Mouse (Mus musculus) liver, embryonic 14.5 days (tissue): ENCODE data around the gene Eif4e3. TPM values are rescaled to one million over a fixed set of nuclear protein-coding genes. Genes with fewer than 3 reads are reported as not detected.

Source experiments
- ATAC-seq: fragments of 200-750 bp; cut with Nextera tagmentation; 2 replicates; pipeline ENCODE4 v1.8.0; 2017; ENCODE audit warnings: moderate number of reproducible peaks, mild to moderate bottlenecking, moderate library complexity; ENCODE audit not compliant: insufficient read depth
- DNase-seq, 3 experiments: peaks; one replicate each; pipeline ENCODE4 v3.0.0-alpha.2; 2012 to 2013; ENCODE audit warnings: low read depth in 3 of 3, low spot score in 3 of 3
- H3K27ac ChIP-seq: fragments of 300-500 bp; sonication (generic); 2 replicates; pipeline ENCODE4 v1.5.1; 2014; ENCODE audit warnings: moderate library complexity, mild to moderate bottlenecking, control low read depth, inconsistent platforms
- H3K27me3 ChIP-seq: fragments of 300-500 bp; sonication (generic); 2 replicates; pipeline ENCODE4 v1.6.1; 2014; ENCODE audit warnings: mild to moderate bottlenecking, low read length, moderate library complexity; ENCODE audit not compliant: control insufficient read depth, insufficient read depth
- H3K36me3 ChIP-seq: fragments of 300-500 bp; sonication (generic); replicated peaks from 2 replicates; pipeline ENCODE4 v1.6.1; 2014; ENCODE audit warnings: low read depth; ENCODE audit not compliant: control insufficient read depth, insufficient read depth
- H3K4me1 ChIP-seq, 2 experiments: fragments of 200-500 bp in 1 of 2; fragments of 300-500 bp in 1 of 2; sonication (generic) in 1 of 2; replicated peaks; 2 replicates each; pipeline ENCODE4 v1.6.1; 2012 to 2014; ENCODE audit warnings: antibody characterized with exemption in 1 of 2, inconsistent platforms in 1 of 2, low read length in 1 of 2; ENCODE audit not compliant: control insufficient read depth in 2 of 2, insufficient read depth in 2 of 2
- H3K4me2 ChIP-seq: fragments of 300-500 bp; sonication (generic); 2 replicates; pipeline ENCODE4 v1.6.1; 2014; ENCODE audit warnings: low read depth, mild to moderate bottlenecking, control low read depth, moderate library complexity
- H3K4me3 ChIP-seq, 2 experiments: fragments of 200-500 bp in 1 of 2; fragments of 300-500 bp in 1 of 2; sonication (generic) in 1 of 2; 2 replicates each; pipeline ENCODE4 v1.5.1; 2012 to 2014; ENCODE audit warnings: low read depth in 2 of 2, low read length in 2 of 2, mild to moderate bottlenecking in 2 of 2, control low read depth in 1 of 2, inconsistent platforms in 1 of 2, moderate library complexity in 1 of 2; ENCODE audit not compliant: insufficient read depth in 1 of 2
- H3K9ac ChIP-seq: fragments of 300-500 bp; sonication (generic); replicated peaks from 2 replicates; pipeline ENCODE4 v1.6.1; 2014; ENCODE audit warnings: mild to moderate bottlenecking, control low read depth, moderate library complexity
- H3K9me3 ChIP-seq: fragments of 300-500 bp; sonication (generic); 2 replicates; pipeline ENCODE4 v1.6.1; 2016; ENCODE audit warnings: low read length, mixed read lengths; ENCODE audit not compliant: control insufficient read depth
- CTCF ChIP-seq: IDR thresholded peaks from 2 replicates; pipeline ENCODE4 v1.5.1; 2016; ENCODE audit warnings: antibody characterized with exemption, low read depth, control low read depth
- EP300 ChIP-seq: IDR thresholded peaks from 2 replicates; pipeline ENCODE4 v1.6.1; 2016; ENCODE audit warnings: antibody characterized with exemption, low read depth
- WGBS: fragments of 180-500 bp; shearing (Covaris S2); extraction: QIAGEN DNeasy Blood & Tissue Kit; methylation state at CpG from one replicate; pipeline ENCODE4 v1.1.7; 2014; ENCODE audit not compliant: insufficient replicate concordance; 5-methylcytosine and 5-hydroxymethylcytosine counted together
- polyA plus RNA-seq, 2 experiments: library from polyadenylated mRNA; depleted of rRNA in 1 of 2; stranded (reverse) in 1 of 2; unstranded in 1 of 2; fragments of >200 nt; fragmentation: Nextera tagmentation in 1 of 2; extraction: Ambion mirVana in 1 of 2; gene quantifications; 2 replicates each; pipeline versions ENCODE4 v1.2.1 to v1.2.3; 2012 to 2014

The Eif4e3 gene
- polyA plus RNA-seq, 2 experiments: 1.5 to 1.7 TPM

- no peak overlapping the region for H3K9ac ChIP-seq
- ATAC-seq: no peak
- H3K4me1 ChIP-seq: no peaks in the 10 kb centered on the region
- H3K27ac ChIP-seq: no peak overlapping the region
- H3K9me3 ChIP-seq: no peaks in the 10 kb centered on the region
- WGBS: 62% methylated on average over 9 of the region's 9 CpGs
- no peak for DNase-seq
- no peaks in the 10 kb centered on the region for H3K27me3 ChIP-seq
- H3K36me3 ChIP-seq: no peaks in the 10 kb centered on the region
- no peak overlapping the region for H3K4me2 ChIP-seq
- no peak for TF ChIP-seq CTCF
- no peak for TF ChIP-seq EP300
- H3K4me3 ChIP-seq: no peak overlapping the region
Observed at GRCm38 (mm10) chr6:99636121-99636520, 30.4 kb downstream of the Eif4e3 start.

DNA sequence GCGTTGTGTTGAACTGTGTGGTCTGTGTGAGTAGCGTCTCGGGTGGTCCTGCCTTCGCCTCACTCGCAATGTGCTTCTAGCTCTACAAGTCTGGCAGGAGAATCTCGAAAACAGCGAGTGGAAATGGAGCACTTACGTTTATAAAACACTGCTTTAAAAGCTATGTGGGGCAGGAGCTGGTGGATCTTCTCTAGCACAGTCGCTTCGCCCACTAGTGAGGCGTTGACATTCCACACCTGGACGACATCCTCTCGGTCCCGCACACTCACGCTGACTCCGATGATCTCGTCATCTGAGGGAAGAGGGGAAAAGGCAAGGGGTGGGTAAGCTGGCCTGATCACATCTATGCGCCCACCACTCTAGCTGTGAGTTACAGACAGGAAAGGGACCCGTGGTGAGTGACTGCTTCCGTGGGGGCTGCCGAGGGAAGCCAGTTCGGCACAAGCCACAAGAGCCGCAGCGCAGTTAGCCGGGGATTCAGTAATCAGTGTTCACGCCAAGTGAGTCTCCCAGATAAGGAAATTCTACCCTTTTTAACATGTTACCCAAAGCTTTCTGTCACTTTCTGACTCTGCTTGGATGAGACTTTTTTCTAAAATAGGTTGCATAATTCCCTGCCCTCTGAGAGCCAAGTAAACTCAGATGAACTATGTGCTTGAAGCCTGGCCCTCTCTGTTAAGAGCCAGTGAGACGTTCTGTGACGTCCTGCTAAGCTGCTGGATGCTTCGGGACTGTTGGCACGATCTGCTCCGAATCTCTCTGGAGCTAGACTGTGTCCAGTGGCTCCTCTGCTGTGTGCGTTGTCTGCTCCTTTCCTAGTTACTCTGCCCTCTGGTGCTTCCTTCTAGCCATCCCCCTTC lies 34.2 kb downstream of the Eif4e3 start:
- WGBS: 62% methylated on average over 32 of the region's 32 CpGs
- no peak for DNase-seq
- Histone ChIP-seq H3K36me3 (no peaks in the 10 kb centered on the region), H3K4me1 (no peaks in the 10 kb centered on the region), H3K9ac (no peak overlapping the region), H3K9me3 (no peaks in the 10 kb centered on the region), H3K4me3 (no peak overlapping the region), H3K27me3 (no peaks in the 10 kb centered on the region), H3K27ac (no peak overlapping the region), H3K4me2 (no peak overlapping the region)
- ATAC-seq: no peak
- TF ChIP-seq CTCF (no peak), EP300 (no peak)

GRCm38 (mm10) chr6:99631637-99632036 lies 34.9 kb downstream of the Eif4e3 start:
- Histone ChIP-seq H3K4me3 (no peak overlapping the region), H3K9ac (no peak overlapping the region), H3K4me2 (no peak overlapping the region), H3K27me3 (no peaks in the 10 kb centered on the region), H3K36me3 (no peaks in the 10 kb centered on the region), H3K27ac (no peak overlapping the region), H3K4me1 (no peaks in the 10 kb centered on the region), H3K9me3 (no peaks in the 10 kb centered on the region)
- WGBS: 61% methylated on average over 5 of the region's 5 CpGs
- TF ChIP-seq CTCF: no peak
- no peak for TF ChIP-seq EP300
- DNase-seq (no peak), ATAC-seq (no peak)

DNA sequence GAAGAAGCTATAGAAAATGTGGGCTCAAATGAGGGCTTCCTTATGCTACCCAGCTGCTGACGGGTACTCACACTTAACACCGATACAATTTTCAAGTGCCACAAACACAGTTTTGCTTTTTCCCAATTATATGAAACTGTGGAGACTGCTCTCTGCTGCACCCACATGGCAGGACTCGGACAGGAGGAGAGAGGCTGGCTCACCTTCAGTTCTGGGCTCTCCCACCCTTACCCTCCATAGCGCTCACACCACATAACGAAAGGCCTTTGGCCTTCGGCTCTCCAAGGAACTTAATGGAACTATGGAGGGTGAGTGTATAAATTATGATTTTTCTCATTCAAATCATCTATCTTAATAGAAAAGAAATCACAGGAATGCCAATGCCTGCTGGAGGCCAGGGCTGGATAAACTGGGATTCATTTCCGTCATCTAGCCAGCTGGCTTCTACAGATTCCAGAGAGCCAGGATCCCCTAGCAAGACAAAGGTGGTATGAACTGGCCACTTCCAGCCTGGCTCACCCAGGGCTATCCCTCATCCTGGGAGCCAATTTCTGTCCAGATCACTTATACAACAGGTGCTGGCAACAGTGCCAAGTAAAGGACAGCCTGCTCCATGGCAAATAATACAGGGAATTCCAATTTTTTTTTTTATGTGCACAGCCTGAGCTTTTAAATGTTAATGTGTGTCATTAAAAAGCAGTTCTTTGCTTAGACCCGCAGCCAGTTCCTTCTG lies 36.7 kb downstream of the Eif4e3 start:
- Histone ChIP-seq H3K27ac (no peak overlapping the region), H3K27me3 (no peaks in the 10 kb centered on the region), H3K4me3 (no peak overlapping the region), H3K9me3 (no peaks in the 10 kb centered on the region), H3K4me1 (no peaks in the 10 kb centered on the region), H3K4me2 (no peak overlapping the region), H3K36me3 (no peaks in the 10 kb centered on the region), H3K9ac (no peak overlapping the region)
- no peak for TF ChIP-seq CTCF
- no peak for TF ChIP-seq EP300
- 70% methylated on average over 8 of the region's 8 CpGs for WGBS
- no peak for ATAC-seq
- DNase-seq: no peak

DNA sequence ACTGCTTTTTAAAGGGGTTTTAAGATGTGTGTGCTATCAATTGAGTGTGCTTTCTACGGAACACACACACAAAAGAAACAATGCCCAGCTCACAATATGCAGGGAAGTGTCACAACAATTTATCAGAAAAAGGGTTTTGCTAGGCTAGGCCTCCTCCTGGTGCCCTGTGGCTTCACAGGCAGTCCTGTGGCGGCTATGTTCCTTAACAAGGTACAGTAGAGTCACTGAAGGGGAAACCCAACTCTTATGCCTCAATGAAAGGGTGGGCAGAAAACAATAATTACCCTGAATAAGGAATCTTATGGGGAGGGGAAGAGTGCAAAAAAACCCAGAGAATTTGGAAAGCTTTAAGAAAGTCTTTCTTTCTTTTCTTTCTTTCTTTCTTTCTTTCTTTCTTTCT lies 40.2 kb downstream of the Eif4e3 start:
- H3K9ac ChIP-seq: no peak overlapping the region
- no peak for DNase-seq
- no peaks in the 10 kb centered on the region for H3K36me3 ChIP-seq
- 57% methylated on average over 2 of the region's 2 CpGs for WGBS
- no peaks in the 10 kb centered on the region for H3K9me3 ChIP-seq
- no peaks in the 10 kb centered on the region for H3K27me3 ChIP-seq
- H3K4me1 ChIP-seq: no peaks in the 10 kb centered on the region
- no peak overlapping the region for H3K27ac ChIP-seq
- H3K4me3 ChIP-seq: no peak overlapping the region
- no peak for ATAC-seq
- H3K4me2 ChIP-seq: no peak overlapping the region
- TF ChIP-seq EP300 (no peak), CTCF (no peak)
